Mouse (Mus musculus): ENCODE measurements around the gene Lmbr1. TPM values are rescaled to one million over a fixed set of nuclear protein-coding genes. Genes with fewer than 3 reads are reported as not detected.

The Lmbr1 gene
- polyA plus RNA-seq, 1 experiment from 2014 or later: 25.4 TPM

- Histone ChIP-seq H3K27ac (ENCODE audit: low read depth, low read length) (no peak overlapping the region), H3K27me3 (replicated peaks; ENCODE audit: control insufficient read depth, insufficient read depth, low read length) (no peaks in the 10 kb centered on the region), H3K4me3 (ENCODE audit: low read depth, low read length) (no peak overlapping the region), H3K4me2 (ENCODE audit: low read length) (no peak overlapping the region), H3K36me3 (ENCODE audit: control insufficient read depth, insufficient read depth, low read length) (no peaks in the 10 kb centered on the region), H3K9me3 (replicated peaks; ENCODE audit: control insufficient read depth, low read length) (no peaks in the 10 kb centered on the region), H3K9ac (ENCODE audit: low read length) (no peak overlapping the region), H3K4me1 (ENCODE audit: control insufficient read depth, insufficient read depth, low read length) (0 out of 2 replicates have a peak, but pooled peaks cover 3% of the 10 kb centered on the region)
- 82% methylated on average over 1 of the region's 1 CpGs for WGBS
- DNase-seq (ENCODE audit: low spot score) (no peak), ATAC-seq (no peak)
Observed at GRCm38 (mm10) chr5:29382776-29383175, 4.6 kb upstream of the Lmbr1 start.

DNA sequence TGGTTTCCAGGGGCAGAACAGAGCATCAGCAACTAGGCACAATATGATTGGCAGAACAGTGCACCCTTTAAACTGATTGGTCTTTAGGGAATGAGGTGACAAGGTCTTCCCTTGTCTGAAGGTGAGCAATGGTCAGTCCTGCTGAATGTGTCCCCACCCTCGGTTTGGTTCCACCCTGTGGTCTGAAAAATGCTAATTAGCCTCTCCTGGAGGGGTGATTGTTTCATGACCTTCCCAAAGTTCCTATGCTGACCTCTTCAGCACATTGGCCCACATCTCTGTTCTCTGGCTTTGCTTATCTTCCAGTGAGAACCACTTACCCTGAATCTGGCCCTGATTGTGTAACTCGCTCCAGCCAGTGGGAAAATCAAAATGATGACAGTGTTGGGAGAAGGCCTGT lies 1.9 kb upstream of the Lmbr1 start:
- Histone ChIP-seq H3K27ac (ENCODE audit: low read depth, low read length) (no peak overlapping the region), H3K4me1 (ENCODE audit: control insufficient read depth, insufficient read depth, low read length) (peaks cover 9% of the 10 kb centered on the region; the same call in 1 of the 2 replicates), H3K36me3 (ENCODE audit: control insufficient read depth, insufficient read depth, low read length) (no peaks in the 10 kb centered on the region), H3K27me3 (replicated peaks; ENCODE audit: control insufficient read depth, insufficient read depth, low read length) (no peaks in the 10 kb centered on the region), H3K9me3 (replicated peaks; ENCODE audit: control insufficient read depth, low read length) (no peaks in the 10 kb centered on the region), H3K9ac (ENCODE audit: low read length) (no peak overlapping the region), H3K4me2 (ENCODE audit: low read length) (no peak overlapping the region), H3K4me3 (ENCODE audit: low read depth, low read length) (no peak overlapping the region)
- ATAC-seq: no peak
- 69% methylated on average over 2 of the region's 2 CpGs for WGBS
- DNase-seq (ENCODE audit: low spot score): no peak

GRCm38 (mm10) chr5:29377590-29378297 lies 446 bp downstream of the Lmbr1 start:
- DNase-seq (ENCODE audit: low spot score): no peak
- no peaks in the 10 kb centered on the region for H3K9me3 ChIP-seq (replicated peaks; ENCODE audit: control insufficient read depth, low read length)
- H3K27ac ChIP-seq (ENCODE audit: low read depth, low read length): peak overlapping the region; percentile 63; the same call in 1 of the 2 replicates
- 1% methylated on average over 38 of the region's 47 CpGs for WGBS
- H3K4me2 ChIP-seq (ENCODE audit: low read length): peak overlapping the region; percentile 85
- no peaks in the 10 kb centered on the region for H3K27me3 ChIP-seq (replicated peaks; ENCODE audit: control insufficient read depth, insufficient read depth, low read length)
- peak overlapping the region; percentile 81 for H3K9ac ChIP-seq (ENCODE audit: low read length)
- H3K4me3 ChIP-seq (ENCODE audit: low read depth, low read length): peak overlapping the region; percentile 81
- H3K4me1 ChIP-seq (ENCODE audit: control insufficient read depth, insufficient read depth, low read length): peaks cover 9% of the 10 kb centered on the region; the same call in 1 of the 2 replicates
- no peaks in the 10 kb centered on the region for H3K36me3 ChIP-seq (ENCODE audit: control insufficient read depth, insufficient read depth, low read length)
- peak; percentile 84; the same call in 1 of the 2 replicates for ATAC-seq

DNA sequence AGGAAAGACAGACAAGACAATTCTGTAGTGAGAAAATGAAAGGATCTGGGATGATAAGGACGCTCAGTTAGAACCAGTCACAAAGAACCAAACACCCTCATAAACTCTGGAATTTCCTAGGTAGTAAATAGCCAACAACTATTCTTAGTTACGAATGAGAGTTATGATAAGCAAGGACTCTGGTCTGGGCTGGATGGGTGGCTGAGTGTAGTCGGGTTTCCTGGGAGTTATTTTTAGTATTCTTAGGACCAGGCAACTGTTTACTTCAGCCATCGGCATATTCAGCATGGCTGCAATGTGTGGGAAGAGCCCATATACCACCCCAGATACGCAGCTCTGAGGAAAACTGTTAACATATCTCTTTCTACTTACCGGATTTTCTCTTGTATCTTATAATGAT lies 14.7 kb downstream of the Lmbr1 start:
- no peak overlapping the region for H3K4me3 ChIP-seq (ENCODE audit: low read depth, low read length)
- H3K4me1 ChIP-seq (ENCODE audit: control insufficient read depth, insufficient read depth, low read length): no peaks in the 10 kb centered on the region
- H3K9ac ChIP-seq (ENCODE audit: low read length): no peak overlapping the region
- no peaks in the 10 kb centered on the region for H3K27me3 ChIP-seq (replicated peaks; ENCODE audit: control insufficient read depth, insufficient read depth, low read length)
- peaks cover 8% of the 10 kb centered on the region; the same call in 1 of the 2 replicates for H3K36me3 ChIP-seq (ENCODE audit: control insufficient read depth, insufficient read depth, low read length)
- H3K27ac ChIP-seq (ENCODE audit: low read depth, low read length): no peak overlapping the region
- H3K4me2 ChIP-seq (ENCODE audit: low read length): no peak overlapping the region
- DNase-seq (ENCODE audit: low spot score): no peak
- H3K9me3 ChIP-seq (replicated peaks; ENCODE audit: control insufficient read depth, low read length): no peaks in the 10 kb centered on the region
- WGBS: 89% methylated on average over 6 of the region's 6 CpGs
- ATAC-seq: no peak

- H3K9me3 ChIP-seq (replicated peaks; ENCODE audit: control insufficient read depth, low read length): no peaks in the 10 kb centered on the region
- H3K27ac ChIP-seq (ENCODE audit: low read depth, low read length): no peak overlapping the region
- peak; percentile 75 for DNase-seq (ENCODE audit: low spot score)
- H3K4me3 ChIP-seq (ENCODE audit: low read depth, low read length): no peak overlapping the region
- H3K4me1 ChIP-seq (ENCODE audit: control insufficient read depth, insufficient read depth, low read length): no peaks in the 10 kb centered on the region
- 62% methylated on average over 5 of the region's 5 CpGs for WGBS
- H3K36me3 ChIP-seq (ENCODE audit: control insufficient read depth, insufficient read depth, low read length): no peaks in the 10 kb centered on the region
- H3K27me3 ChIP-seq (replicated peaks; ENCODE audit: control insufficient read depth, insufficient read depth, low read length): no peaks in the 10 kb centered on the region
- H3K4me2 ChIP-seq (ENCODE audit: low read length): no peak overlapping the region
- no peak overlapping the region for H3K9ac ChIP-seq (ENCODE audit: low read length)
- no peak for ATAC-seq
Observed at GRCm38 (mm10) chr5:29335836-29336235, 42.4 kb downstream of the Lmbr1 start.

GRCm38 (mm10) chr5:29322503-29322902 lies 55.7 kb downstream of the Lmbr1 start:
- Histone ChIP-seq H3K27ac (ENCODE audit: low read depth, low read length) (no peak overlapping the region), H3K9ac (ENCODE audit: low read length) (no peak overlapping the region), H3K4me3 (ENCODE audit: low read depth, low read length) (no peak overlapping the region), H3K36me3 (ENCODE audit: control insufficient read depth, insufficient read depth, low read length) (no peaks in the 10 kb centered on the region), H3K4me1 (ENCODE audit: control insufficient read depth, insufficient read depth, low read length) (no peaks in the 10 kb centered on the region), H3K4me2 (ENCODE audit: low read length) (no peak overlapping the region), H3K9me3 (replicated peaks; ENCODE audit: control insufficient read depth, low read length) (no peaks in the 10 kb centered on the region), H3K27me3 (replicated peaks; ENCODE audit: control insufficient read depth, insufficient read depth, low read length) (no peaks in the 10 kb centered on the region)
- WGBS: 92% methylated on average over 2 of the region's 2 CpGs
- no peak for DNase-seq (ENCODE audit: low spot score)
- ATAC-seq: no peak

DNA sequence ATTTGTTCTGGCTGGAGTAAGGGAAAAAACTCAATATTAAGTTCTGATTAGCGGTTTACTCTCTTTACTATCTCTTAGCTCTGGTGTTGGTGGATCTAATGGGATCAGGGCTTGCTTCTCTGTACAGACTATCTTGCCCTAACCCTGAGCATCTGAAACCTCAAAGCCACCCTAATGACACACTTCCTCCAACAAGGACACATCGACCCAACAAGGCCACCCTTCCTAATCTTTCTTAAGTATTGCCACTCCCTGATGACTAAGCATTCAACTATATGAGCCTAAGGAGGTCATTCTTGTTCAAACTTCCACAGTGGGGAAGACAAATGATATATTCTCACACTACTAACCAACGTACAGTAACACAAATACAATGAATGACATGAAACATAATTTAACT lies 69.0 kb downstream of the Lmbr1 start:
- Histone ChIP-seq H3K9me3 (replicated peaks; ENCODE audit: control insufficient read depth, low read length) (no peaks in the 10 kb centered on the region), H3K4me1 (ENCODE audit: control insufficient read depth, insufficient read depth, low read length) (no peaks in the 10 kb centered on the region), H3K27ac (ENCODE audit: low read depth, low read length) (no peak overlapping the region), H3K36me3 (ENCODE audit: control insufficient read depth, insufficient read depth, low read length) (no peaks in the 10 kb centered on the region), H3K4me3 (ENCODE audit: low read depth, low read length) (no peak overlapping the region), H3K4me2 (ENCODE audit: low read length) (no peak overlapping the region), H3K9ac (ENCODE audit: low read length) (no peak overlapping the region), H3K27me3 (replicated peaks; ENCODE audit: control insufficient read depth, insufficient read depth, low read length) (no peaks in the 10 kb centered on the region)
- 88% methylated on average over 3 of the region's 3 CpGs for WGBS
- ATAC-seq: no peak
- DNase-seq (ENCODE audit: low spot score): no peak

DNA sequence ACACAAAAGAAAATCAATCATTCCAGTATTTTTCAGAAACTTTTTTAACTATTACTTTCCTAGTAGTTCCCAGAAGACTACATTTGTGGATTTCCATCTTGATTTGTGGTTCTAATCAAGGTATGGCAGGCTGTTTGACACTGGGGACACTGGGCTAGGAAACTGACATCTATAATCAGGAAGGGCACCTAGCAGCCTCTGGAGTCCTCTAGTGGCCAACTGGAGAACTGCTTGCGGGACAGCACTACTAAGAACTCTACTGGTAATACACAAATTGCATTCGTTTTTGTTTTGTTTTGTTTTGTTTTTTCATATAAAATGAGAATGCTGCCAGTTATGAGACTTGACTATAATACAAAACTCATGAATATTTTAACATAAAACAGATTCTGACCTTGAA lies 85.0 kb downstream of the Lmbr1 start:
- H3K4me2 ChIP-seq (ENCODE audit: low read length): no peak overlapping the region
- H3K9ac ChIP-seq (ENCODE audit: low read length): no peak overlapping the region
- no peak overlapping the region for H3K4me3 ChIP-seq (ENCODE audit: low read depth, low read length)
- H3K36me3 ChIP-seq (ENCODE audit: control insufficient read depth, insufficient read depth, low read length): 0 out of 2 replicates have a peak, but pooled peaks cover 2% of the 10 kb centered on the region
- no peak overlapping the region for H3K27ac ChIP-seq (ENCODE audit: low read depth, low read length)
- WGBS: 18% methylated on average over 2 of the region's 2 CpGs
- no peaks in the 10 kb centered on the region for H3K27me3 ChIP-seq (replicated peaks; ENCODE audit: control insufficient read depth, insufficient read depth, low read length)
- H3K4me1 ChIP-seq (ENCODE audit: control insufficient read depth, insufficient read depth, low read length): no peaks in the 10 kb centered on the region
- ATAC-seq (0 out of 2 replicates have a peak, but pooled peaks have one; percentile 37), DNase-seq (ENCODE audit: low spot score) (peak; percentile 80)
- H3K9me3 ChIP-seq (replicated peaks; ENCODE audit: control insufficient read depth, low read length): no peaks in the 10 kb centered on the region

DNA sequence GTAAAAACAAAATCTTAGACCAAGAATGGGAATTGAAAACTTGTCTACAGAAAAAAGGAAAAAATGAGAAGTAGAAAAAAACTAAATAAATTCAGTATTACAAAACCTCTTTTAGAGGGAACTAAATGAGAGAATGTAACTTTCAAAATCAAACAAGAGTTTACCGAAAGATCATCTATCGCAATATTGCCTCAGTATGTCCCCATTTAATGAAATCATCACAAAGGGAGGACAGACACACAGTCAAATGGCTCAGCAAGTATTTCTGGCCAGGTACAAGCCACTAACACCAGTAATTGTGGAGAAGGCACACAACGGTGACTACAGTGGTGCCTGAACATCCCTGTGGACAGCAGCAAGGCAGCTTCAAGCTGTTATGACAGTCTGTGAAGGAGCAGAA lies 88.1 kb downstream of the Lmbr1 start:
- no peaks in the 10 kb centered on the region for H3K4me1 ChIP-seq (ENCODE audit: control insufficient read depth, insufficient read depth, low read length)

More for the DNA sequence above, 88.1 kb downstream of the Lmbr1 start:
- ATAC-seq (no peak), DNase-seq (ENCODE audit: low spot score) (no peak)
- Histone ChIP-seq H3K27ac (ENCODE audit: low read depth, low read length) (no peak overlapping the region), H3K4me2 (ENCODE audit: low read length) (no peak overlapping the region), H3K4me3 (ENCODE audit: low read depth, low read length) (no peak overlapping the region), H3K9me3 (replicated peaks; ENCODE audit: control insufficient read depth, low read length) (no peaks in the 10 kb centered on the region), H3K36me3 (ENCODE audit: control insufficient read depth, insufficient read depth, low read length) (0 out of 2 replicates have a peak, but pooled peaks cover 2% of the 10 kb centered on the region), H3K9ac (ENCODE audit: low read length) (no peak overlapping the region), H3K27me3 (replicated peaks; ENCODE audit: control insufficient read depth, insufficient read depth, low read length) (no peaks in the 10 kb centered on the region)
- 95% methylated on average over 3 of the region's 3 CpGs for WGBS
